Mouse (Mus musculus) granulocyte monocyte progenitor cell, adult 5-6 weeks (primary cell): ENCODE measurements at regions not wholly inside any gene's neighbourhood (a gene's known extent, or its start where the extent isn't known, plus 50 kb on each side); places are given as distances from the start of the nearest gene placed in this dataset.
A peak's percentile ranks its signal among the peaks of the same experiment; 100 is the strongest.

Source experiments
- ATAC-seq: replicated peaks from 2 replicates; pipeline ENCODE4 v1.8.0; 2016; ENCODE audit warnings: mild to moderate bottlenecking, moderate TSS enrichment, inconsistent platforms; ENCODE audit not compliant: poor library complexity, severe bottlenecking

GRCm38 (mm10) chr12:12820668-12821351 is 120.9 kb downstream of the Mycn start:
- ATAC-seq, result no peak

- ATAC-seq, result no peak
Observed at GRCm38 (mm10) chr12:12819746-12820145, 122.0 kb downstream of the Mycn start.

GRCm38 (mm10) chr12:12814693-12815092 is 127.0 kb downstream of the Mycn start:
- ATAC-seq, result no peak

DNA sequence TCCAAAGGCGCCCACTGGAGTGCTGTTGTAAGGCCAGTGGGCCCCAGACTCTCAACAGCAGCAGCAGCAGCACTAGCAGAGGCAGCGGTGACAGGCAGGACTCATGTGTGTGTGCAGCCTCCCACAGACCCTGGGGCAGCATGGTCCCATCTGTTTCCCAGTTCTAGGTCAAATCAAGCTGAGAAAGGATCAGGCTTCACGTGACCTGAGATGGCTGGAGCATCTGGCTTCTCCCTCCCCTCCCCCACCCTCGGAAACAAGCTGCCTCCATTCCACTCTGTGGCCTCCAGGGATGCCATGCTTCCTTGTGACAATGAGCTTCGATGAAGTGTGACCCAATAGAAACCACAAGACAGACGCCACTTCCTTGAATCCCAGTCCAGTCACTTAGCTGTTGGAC is 128.8 kb downstream of the Mycn start:
- ATAC-seq, result peak; percentile 44; the same call in 1 of the 2 replicates

GRCm38 (mm10) chr12:12810943-12811342 is 130.8 kb downstream of the Mycn start:
- ATAC-seq, result no peak

- peak; percentile 27; the same call in 1 of the 2 replicates for ATAC-seq
Observed at GRCm38 (mm10) chr12:12810159-12810885, 131.4 kb downstream of the Mycn start.

- ATAC-seq, result no peak
Observed at GRCm38 (mm10) chr12:12808120-12808519, 133.6 kb downstream of the Mycn start.

DNA sequence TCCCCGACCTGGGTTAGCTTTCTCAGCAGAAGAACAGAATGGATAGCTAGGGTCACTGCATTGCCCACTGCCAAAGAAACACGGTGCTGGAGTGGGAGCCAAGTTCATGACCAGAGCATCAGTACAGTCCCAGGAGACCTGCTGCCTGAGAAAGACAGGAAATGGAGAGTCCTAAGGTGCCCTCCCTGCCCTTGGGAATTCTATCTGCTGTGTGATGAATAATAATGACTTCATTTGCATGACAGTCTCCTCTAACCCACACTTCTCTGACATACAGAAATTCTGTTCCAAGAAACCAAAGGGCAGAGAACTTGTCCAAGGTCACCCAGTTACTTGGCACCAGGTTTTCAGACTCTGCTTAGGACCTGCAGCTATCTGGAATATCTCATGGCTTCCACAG is 138.1 kb downstream of the Mycn start:
- ATAC-seq, result no peak

DNA sequence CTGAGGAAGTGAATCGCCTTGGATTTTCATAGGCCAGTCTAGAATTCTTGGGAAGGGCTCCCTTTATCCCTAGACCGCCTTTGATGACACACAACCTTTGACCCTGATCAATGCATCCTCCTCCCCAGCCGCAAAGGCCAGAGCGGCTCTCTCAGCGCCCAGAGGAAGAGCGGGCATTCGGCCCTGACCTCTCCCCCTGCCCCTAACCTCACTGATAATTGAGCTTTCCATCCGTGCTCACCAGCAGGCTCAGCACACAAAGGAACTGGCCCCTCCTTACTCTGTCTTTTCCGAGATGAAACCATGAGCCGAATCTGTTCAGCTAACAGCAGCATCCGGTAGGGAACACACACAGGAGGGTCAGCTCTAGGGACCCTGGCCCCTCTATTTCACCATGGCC is 139.3 kb downstream of the Mycn start:
- no peak for ATAC-seq

GRCm38 (mm10) chr12:12801700-12802099 is 140.0 kb downstream of the Mycn start:
- ATAC-seq, result no peak

GRCm38 (mm10) chr12:12800120-12800519 is 141.6 kb downstream of the Mycn start:
- no peak for ATAC-seq

GRCm38 (mm10) chr12:12789052-12789451 is 152.7 kb downstream of the Mycn start:
- ATAC-seq, result no peak

DNA sequence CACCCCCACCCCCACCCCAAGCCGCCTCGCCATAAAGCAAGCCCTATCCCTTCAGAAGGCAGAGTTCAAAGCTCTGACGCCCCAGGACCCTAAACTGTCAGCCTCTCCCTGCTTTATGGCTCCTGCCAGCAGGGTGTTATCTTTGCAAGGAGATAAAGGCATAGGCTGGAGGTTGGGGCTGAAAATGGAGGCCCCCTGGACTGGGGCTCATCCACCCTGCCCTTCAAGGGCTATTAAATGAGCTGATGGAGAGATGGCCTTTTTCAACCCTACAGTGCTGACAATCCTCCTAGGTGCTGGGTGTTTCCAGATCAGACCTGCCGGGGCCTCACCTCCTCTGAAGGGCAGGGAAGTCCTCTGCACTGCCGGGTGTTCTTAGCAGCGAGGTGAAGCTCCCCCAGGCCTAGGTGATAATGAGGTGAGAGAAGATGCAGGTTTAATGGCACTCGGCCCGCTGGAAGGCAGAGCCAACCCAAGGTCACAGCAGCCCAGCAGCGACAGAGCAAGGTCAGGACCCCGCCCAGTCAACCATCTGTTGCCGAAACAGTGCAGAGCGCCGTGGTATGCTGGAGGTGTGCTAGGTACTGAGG is 153.4 kb downstream of the Mycn start:
- no peak for ATAC-seq

- no peak for ATAC-seq
Observed at GRCm38 (mm10) chr12:12787608-12788262, 154.0 kb downstream of the Mycn start.

DNA sequence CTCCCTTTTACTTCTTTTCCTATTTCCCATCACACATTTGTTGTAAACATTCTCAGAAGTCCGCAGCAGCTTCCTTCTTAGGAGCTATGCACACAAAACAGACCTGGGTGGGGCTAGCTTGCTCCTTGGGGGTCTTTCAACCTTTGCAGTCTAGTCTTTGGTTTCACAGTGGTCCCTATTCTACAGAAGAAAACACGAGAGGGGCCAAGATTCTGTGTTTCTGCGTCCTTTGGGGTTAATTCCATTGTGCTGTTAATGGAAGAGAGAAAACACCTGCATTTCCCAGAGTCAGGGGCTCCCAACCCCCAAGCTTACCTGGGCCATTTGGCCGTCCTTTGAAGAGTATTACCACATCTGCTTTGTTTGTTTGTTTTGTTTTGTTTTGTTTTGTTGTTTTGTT is 154.6 kb downstream of the Mycn start:
- no peak for ATAC-seq

GRCm38 (mm10) chr12:12783699-12784605 is 157.8 kb downstream of the Mycn start:
- ATAC-seq, result no peak

GRCm38 (mm10) chr12:12781526-12781925 is 160.2 kb downstream of the Mycn start:
- ATAC-seq, result peak; percentile 48; the same call in 1 of the 2 replicates

DNA sequence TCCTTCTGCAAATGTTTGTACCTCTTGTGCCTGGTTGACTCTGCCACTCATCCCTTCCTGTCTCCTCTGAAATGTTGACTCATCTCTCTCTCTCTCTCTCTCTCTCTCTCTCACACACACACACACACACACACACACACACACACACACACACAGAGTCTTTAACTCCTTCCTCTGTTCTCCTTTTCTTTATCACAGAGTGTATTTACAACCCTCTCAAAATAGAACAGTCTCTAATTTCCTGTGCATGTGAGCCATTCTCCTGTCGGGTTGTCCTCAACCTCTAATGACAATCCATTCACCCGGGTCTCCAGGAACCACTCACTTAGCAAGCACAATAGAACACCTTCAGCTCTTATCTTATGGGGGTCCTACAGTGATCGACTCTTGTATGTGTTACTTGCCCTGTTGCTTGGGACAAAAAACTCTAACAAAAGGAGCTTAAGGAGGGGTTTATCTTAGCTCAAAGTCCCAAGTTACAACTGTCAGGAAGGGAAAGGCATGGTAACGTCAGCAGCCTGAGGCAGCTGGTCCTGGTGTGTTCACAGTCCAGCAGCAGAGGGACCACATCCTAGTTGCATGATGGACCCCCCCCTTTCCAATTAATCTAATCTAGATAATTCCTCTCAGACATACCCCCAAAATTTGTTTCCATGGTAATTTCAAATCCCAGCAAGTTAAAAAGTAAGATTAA is 163.0 kb downstream of the Mycn start:
- no peak for ATAC-seq

- ATAC-seq, result no peak
Observed at GRCm38 (mm10) chr12:12777422-12777821, 164.3 kb downstream of the Mycn start.
